9 mouse cellular contexts compared by ENCODE assay signal in the genomic region with DNA sequence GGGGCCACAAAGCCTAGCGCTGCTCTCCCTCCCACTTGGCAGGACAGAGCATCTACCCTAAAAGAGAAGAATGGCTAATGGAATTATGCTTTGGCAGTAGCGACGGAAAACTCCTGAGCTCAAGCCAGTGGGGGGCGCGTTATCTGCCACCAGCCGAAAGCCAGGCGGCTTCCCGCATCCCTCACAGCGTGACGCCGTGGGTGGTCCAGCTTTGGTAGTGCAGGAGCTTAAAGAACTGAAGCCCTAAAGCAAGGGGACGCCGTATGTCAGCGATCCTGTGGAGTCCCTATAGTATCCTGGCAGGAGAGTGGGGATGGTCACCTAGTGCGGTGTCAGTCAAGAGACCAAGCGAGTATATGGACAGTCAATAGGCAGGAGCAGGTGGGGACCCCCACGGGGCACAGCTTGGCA.
DNase-seq lines count a peak whose midpoint lies in the region; ATAC-seq and TF ChIP-seq lines count a peak whose summit lies in the region.
"Had no signal": no experiment of that assay in that cellular context is flagged by ENCODE, and none has a peak within 500 bp of the region (broad histone marks: within the 10 kb centered on the region; RNA-seq: fewer than 3 reads in every experiment).

No protein-coding gene starts in this region.

- peaks cover 4% of the 10 kb centered on the region; the same call in 1 of the 2 replicates for H3K36me3 ChIP-seq in ES-Bruce4 (ENCODE audit: control insufficient read depth, insufficient read depth, low read length, poor library complexity, severe bottlenecking)
- H3K36me3 ChIP-seq in forebrain, embryonic 12.5 days (replicated peaks): no peaks in the 10 kb centered on the region
- H3K36me3 ChIP-seq in heart, embryonic 14.5 days (ENCODE audit: control insufficient read depth, insufficient read depth, low read length): peaks cover 13% of the 10 kb centered on the region
- no peaks in the 10 kb centered on the region for H3K36me3 ChIP-seq in liver, postnatal 0 days (replicated peaks; ENCODE audit: insufficient read depth, low read length)

- no peak for TF ChIP-seq EP300 in ES-Bruce4 (IDR thresholded peaks at IDR 0.05; ENCODE audit: insufficient read depth, low read depth, low read length)
- no peak for TF ChIP-seq EP300 in liver, postnatal 0 days (IDR thresholded peaks at IDR 0.05; ENCODE audit: low read depth)

- H3K27me3 ChIP-seq in ES-Bruce4 (ENCODE audit: control insufficient read depth, insufficient read depth, low read length, poor library complexity, severe bottlenecking): no peaks in the 10 kb centered on the region
- H3K27me3 ChIP-seq in forebrain, embryonic 12.5 days: peaks cover 40% of the 10 kb centered on the region
- no peaks in the 10 kb centered on the region for H3K27me3 ChIP-seq in heart, embryonic 14.5 days (ENCODE audit: control insufficient read depth, insufficient read depth, low read length)
- H3K27me3 ChIP-seq in liver, postnatal 0 days (ENCODE audit: insufficient read depth, low read length): no peaks in the 10 kb centered on the region

- peak overlapping the region; percentile 39 for H3K9ac ChIP-seq in ES-Bruce4 (ENCODE audit: low read depth, poor library complexity, severe bottlenecking)
- H3K9ac ChIP-seq in forebrain, embryonic 12.5 days: 0 out of 2 replicates have a peak overlapping the region, but pooled peaks have one; percentile 21
- peak overlapping the region; percentile 64 for H3K9ac ChIP-seq in heart, embryonic 14.5 days (ENCODE audit: low read length)
- no peak overlapping the region for H3K9ac ChIP-seq in liver, postnatal 0 days (replicated peaks)

- H3K9me3 ChIP-seq in ES-Bruce4 (replicated peaks; ENCODE audit: control insufficient read depth, insufficient read depth, low read length, poor library complexity, severe bottlenecking): no peaks in the 10 kb centered on the region
- no peaks in the 10 kb centered on the region for H3K9me3 ChIP-seq in forebrain, embryonic 12.5 days
- H3K9me3 ChIP-seq in heart, embryonic 14.5 days (ENCODE audit: control insufficient read depth, low read length): no peaks in the 10 kb centered on the region
- no peaks in the 10 kb centered on the region for H3K9me3 ChIP-seq in liver, postnatal 0 days (ENCODE audit: low read length)

- peak; percentile 20 for TF ChIP-seq CTCF in ES-Bruce4 (IDR thresholded peaks at IDR 0.05; ENCODE audit: low read depth, low read length)
- peak; percentile 33; the same call in 1 of the 2 replicates for TF ChIP-seq CTCF in brain, embryonic 14.5 days (IDR thresholded peaks at IDR 0.05; ENCODE audit: borderline replicate concordance, extremely low read depth, insufficient read depth, insufficient read length)
- TF ChIP-seq CTCF in layer of hippocampus, adult 2 months (conservative IDR thresholded peaks at IDR 0.05): peak; percentile 73
- peak; percentile 30; the same call in 1 of the 2 replicates for TF ChIP-seq CTCF in liver, postnatal 0 days (IDR thresholded peaks at IDR 0.05; ENCODE audit: low read depth)

- peak overlapping the region; percentile 33 for H3K4me3 ChIP-seq in ES-Bruce4 (ENCODE audit: low read depth, low read length)
- H3K4me3 ChIP-seq in forebrain, embryonic 12.5 days (replicated peaks): peak overlapping the region; percentile 29
- peak overlapping the region; percentile 36 to 39 for H3K4me3 ChIP-seq in heart, embryonic 14.5 days (ENCODE audit: control insufficient read depth in 1 of 2, insufficient read depth in 1 of 2, low read depth in 1 of 2, low read length in 2 of 2)
- peak overlapping the region; percentile 52 for H3K4me3 ChIP-seq in layer of hippocampus, adult 2 months
- H3K4me3 ChIP-seq in liver, postnatal 0 days (ENCODE audit: low read depth, low read length): no peak overlapping the region
- H3K4me3 ChIP-seq: myocyte had no signal

- TF ChIP-seq POLR2A in ES-Bruce4 (IDR thresholded peaks at IDR 0.05; ENCODE audit: insufficient read depth, low read length): no peak
- TF ChIP-seq POLR2A in brain, embryonic 14.5 days (IDR thresholded peaks at IDR 0.05; ENCODE audit: borderline replicate concordance, extremely low read depth, insufficient read depth, insufficient read length, poor library complexity, severe bottlenecking): no peak

- H3K27ac ChIP-seq in ES-Bruce4 (ENCODE audit: insufficient read depth, low read length): no peak overlapping the region
- no peak overlapping the region for H3K27ac ChIP-seq in forebrain, embryonic 12.5 days
- peak overlapping the region in 1 of 2 experiments; percentile 24; a peak in 2 of 4 replicates for H3K27ac ChIP-seq in heart, embryonic 14.5 days (replicated peaks in 1 of 2; ENCODE audit: control insufficient read depth in 1 of 2, insufficient read depth in 1 of 2, low read depth in 2 of 2, low read length in 2 of 2)
- peak overlapping the region; percentile 80 for H3K27ac ChIP-seq in layer of hippocampus, adult 2 months
- H3K27ac ChIP-seq in liver, postnatal 0 days (ENCODE audit: low read depth): no peak overlapping the region

- ATAC-seq in forebrain, embryonic 12.5 days (ENCODE audit: low FRiP score): peak; percentile 75
- ATAC-seq in heart, embryonic 14.5 days (ENCODE audit: insufficient number of reproducible peaks, insufficient read depth, low FRiP score, low read depth): peak; percentile 63; the same call in 1 of the 2 replicates
- ATAC-seq in liver, postnatal 0 days: no peak
- ATAC-seq in neutrophil, adult 5-6 weeks (ENCODE audit: extremely low read depth, insufficient number of reproducible peaks, low FRiP score, poor library complexity, severe bottlenecking): 0 out of 2 replicates have a peak, but pooled peaks have one; percentile 19

- under 1% methylated on average over 17 of the region's 17 CpGs for WGBS in forebrain, embryonic 12.5 days
- WGBS in heart, embryonic 14.5 days: 1% methylated on average over 17 of the region's 17 CpGs
- 19% methylated on average over 17 of the region's 17 CpGs for WGBS in liver, postnatal 0 days (ENCODE audit: insufficient replicate concordance)

- peak; percentile 86 for DNase-seq in brain, embryonic 14.5 days (ENCODE audit: low read depth)
- DNase-seq in layer of hippocampus, adult 2 months (ENCODE audit: low spot score in 2 of 2): peak; percentile 68 to 72
- no peak for DNase-seq in liver, postnatal 0 days
- peak; percentile 70 to 77 for DNase-seq in urinary bladder, postnatal 4 days (ENCODE audit: low spot score in 2 of 2)

- peak overlapping the region; percentile 61 for H3K4me2 ChIP-seq in forebrain, embryonic 12.5 days
- peak overlapping the region; percentile 81 for H3K4me2 ChIP-seq in heart, embryonic 14.5 days (ENCODE audit: low read length)
- peak overlapping the region; percentile 53 for H3K4me2 ChIP-seq in liver, postnatal 0 days (ENCODE audit: low read depth, low read length)

- no peaks in the 10 kb centered on the region for H3K4me1 ChIP-seq in ES-Bruce4 (ENCODE audit: control insufficient read depth, insufficient read depth, low read length)
- peaks cover 19% of the 10 kb centered on the region for H3K4me1 ChIP-seq in forebrain, embryonic 12.5 days
- H3K4me1 ChIP-seq in heart, embryonic 14.5 days (ENCODE audit: control insufficient read depth in 2 of 2, insufficient read depth in 2 of 2, low read length in 2 of 2): peaks cover 15% of the 10 kb centered on the region in 2 experiments
- H3K4me1 ChIP-seq in liver, postnatal 0 days (ENCODE audit: insufficient read depth): 0 out of 2 replicates have a peak, but pooled peaks cover 4% of the 10 kb centered on the region

Comparison
In these comparisons a context has a peak if more than half of its experiments do, and no peak if none do; other contexts are left out.
1. CTCF ChIP-seq: peak in every context shown above with its lines; median percentile 73 in layer of hippocampus, adult 2 months; 33 in brain, embryonic 14.5 days; 30 in liver, postnatal 0 days; 20 in ES-Bruce4.